Mouse (Mus musculus): ENCODE results near the gene Dclre1c. TPM values are rescaled to one million over a fixed set of nuclear protein-coding genes. Genes with fewer than 3 reads are reported as not detected.

Gene Dclre1c
- total and polyA plus RNA-seq, 3 experiments, result 6.0 to 9.6 (median 7.0) TPM

DNA sequence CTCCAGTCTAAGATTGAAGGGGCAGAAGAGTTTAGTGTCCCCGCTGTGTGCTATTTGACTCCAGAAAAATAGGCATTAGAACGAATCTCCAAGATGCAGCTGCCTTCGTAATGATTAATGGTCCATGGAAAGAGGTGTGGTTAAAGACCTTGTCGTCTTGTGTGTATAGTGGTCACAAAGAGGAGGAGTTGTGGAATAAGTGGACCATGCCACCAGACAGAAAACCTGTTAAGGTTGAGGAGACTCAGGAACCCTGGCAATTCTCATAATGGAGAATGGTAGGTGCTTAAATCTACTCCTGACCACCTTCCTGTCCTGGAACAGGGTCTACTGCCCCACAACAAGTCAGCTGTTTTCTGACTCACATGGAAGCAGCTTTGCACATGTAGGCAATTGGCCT, 22.1 kb downstream of the Dclre1c start:
- dilution Hi-C loops (cut with MboI; ENCODE audit: extremely low pct_ligation_motif_present, extremely low pct_unique_long_range_greater_than_20kb, low sequenced_read_pairs), result no loop called here
- TF ChIP-seq USF2 (conservative IDR thresholded peaks at IDR 0.05; ENCODE audit: low read depth, low read length), result no peak
- TF ChIP-seq MYC (IDR thresholded peaks at IDR 0.05; ENCODE audit: low read depth, low read length), result no peak
- TF ChIP-seq TBP (conservative IDR thresholded peaks at IDR 0.05; ENCODE audit: low read depth, low read length), result no peak
- no peak for TF ChIP-seq EP300 (IDR thresholded peaks at IDR 0.05; ENCODE audit: low read length)
- no peak for TF ChIP-seq GABPA (IDR thresholded peaks at IDR 0.05; ENCODE audit: insufficient replicate concordance, low read depth, low read length)
- no peak for TF ChIP-seq IRF4 (IDR thresholded peaks at IDR 0.05; ENCODE audit: low read depth, low read length)
- TF ChIP-seq NELFE (IDR thresholded peaks at IDR 0.05; ENCODE audit: low read depth, low read length), result no peak
- no peak for TF ChIP-seq CHD1 (IDR thresholded peaks at IDR 0.05; ENCODE audit: low read depth, low read length)
- TF ChIP-seq KAT2A (IDR thresholded peaks at IDR 0.05; ENCODE audit: insufficient replicate concordance, low read length), result no peak
- Histone ChIP-seq H3K4me2 (ENCODE audit: insufficient read depth, low read depth, poor library complexity, severe bottlenecking) (no peak overlapping the region), H3K9me3 (replicated peaks; ENCODE audit: low read length) (no peaks in the 10 kb centered on the region), H3K36me3 (replicated peaks in 1 of 2; ENCODE audit: control insufficient read depth in 1 of 2, insufficient read depth in 1 of 2, low read length in 1 of 2) (peaks cover 50 to 92% of the 10 kb centered on the region in 2 experiments), H3K27me3 (replicated peaks) (no peaks in the 10 kb centered on the region), H3K4me3 (replicated peaks in 1 of 3; ENCODE audit: low read depth in 2 of 3, low read length in 2 of 3, poor library complexity in 1 of 3) (no peak overlapping the region), H3K27ac (ENCODE audit: insufficient read depth, low read depth) (no peak overlapping the region), H3K9ac (ENCODE audit: insufficient read depth, low read depth) (no peak overlapping the region), H3K4me1 (ENCODE audit: control insufficient read depth in 1 of 2, insufficient read depth in 2 of 2) (peaks cover 0 to 17% of the 10 kb centered on the region in 2 experiments; a peak in 2 of 4 replicates), H3K79me2 (replicated peaks; ENCODE audit: control insufficient read depth, extremely low read depth, insufficient read depth, poor library complexity, severe bottlenecking) (no peaks in the 10 kb centered on the region)
- DNase-seq (ENCODE audit: extremely low read depth), result no peak
- in situ Hi-C loops (cut with MboI; ENCODE audit: low pct_ligation_motif_present, low pct_unique_long_range_greater_than_20kb, low sequenced_read_pairs), result no loop called here

DNA sequence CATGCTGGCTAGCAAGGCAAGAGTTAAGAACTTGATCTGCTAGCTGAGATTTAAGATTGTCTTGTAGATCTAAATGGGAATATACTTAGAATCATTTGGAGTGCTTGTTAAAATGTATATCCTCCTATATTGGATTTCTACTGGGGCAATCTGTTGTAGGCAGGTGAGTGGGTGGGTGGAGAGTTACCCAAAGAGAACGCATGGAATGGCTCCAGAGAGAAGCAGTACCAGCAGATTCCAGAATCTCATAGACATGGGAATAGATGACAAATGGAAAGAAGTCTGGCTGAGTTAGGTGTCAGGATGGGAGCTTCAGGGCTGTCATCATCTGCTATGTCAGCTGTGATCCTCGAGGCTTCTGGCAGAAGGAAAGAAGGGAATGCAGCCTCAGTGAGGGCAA, 25.5 kb downstream of the Dclre1c start:
- no peak overlapping the region for H3K4me3 ChIP-seq (replicated peaks in 1 of 3; ENCODE audit: low read depth in 2 of 3, low read length in 2 of 3, poor library complexity in 1 of 3)
- no peaks in the 10 kb centered on the region for H3K9me3 ChIP-seq (replicated peaks; ENCODE audit: low read length)
- H3K27ac ChIP-seq (ENCODE audit: insufficient read depth, low read depth), result no peak overlapping the region
- dilution Hi-C loops (cut with MboI; ENCODE audit: extremely low pct_ligation_motif_present, extremely low pct_unique_long_range_greater_than_20kb, low sequenced_read_pairs), result no loop called here
- H3K4me1 ChIP-seq (ENCODE audit: control insufficient read depth in 1 of 2, insufficient read depth in 2 of 2), result peaks cover 0 to 17% of the 10 kb centered on the region in 2 experiments; a peak in 2 of 4 replicates
- H3K9ac ChIP-seq (ENCODE audit: insufficient read depth, low read depth), result no peak overlapping the region
- no peaks in the 10 kb centered on the region for H3K27me3 ChIP-seq (replicated peaks)
- in situ Hi-C loops (cut with MboI; ENCODE audit: low pct_ligation_motif_present, low pct_unique_long_range_greater_than_20kb, low sequenced_read_pairs), result no loop called here
- H3K4me2 ChIP-seq (ENCODE audit: insufficient read depth, low read depth, poor library complexity, severe bottlenecking), result no peak overlapping the region
- H3K79me2 ChIP-seq (replicated peaks; ENCODE audit: control insufficient read depth, extremely low read depth, insufficient read depth, poor library complexity, severe bottlenecking), result no peaks in the 10 kb centered on the region
- DNase-seq (ENCODE audit: extremely low read depth), result no peak
- TF ChIP-seq BHLHE40 (IDR thresholded peaks at IDR 0.05; ENCODE audit: low read depth, low read length) (no peak), E2F4 (IDR thresholded peaks at IDR 0.05; ENCODE audit: insufficient replicate concordance, low read depth, low read length) (no peak), PAX5 (IDR thresholded peaks at IDR 0.05; ENCODE audit: low read length) (no peak), ZC3H11A (IDR thresholded peaks at IDR 0.05; ENCODE audit: low read depth, low read length) (no peak), JUND (conservative IDR thresholded peaks at IDR 0.05; ENCODE audit: low read depth, low read length) (no peak), MEF2A (IDR thresholded peaks at IDR 0.05; ENCODE audit: borderline replicate concordance, low read depth, low read length) (no peak), UBTF (IDR thresholded peaks at IDR 0.05; ENCODE audit: low read depth, low read length) (no peak), CHD1 (IDR thresholded peaks at IDR 0.05; ENCODE audit: low read depth, low read length) (no peak), GABPA (IDR thresholded peaks at IDR 0.05; ENCODE audit: insufficient replicate concordance, low read depth, low read length) (no peak), USF1 (IDR thresholded peaks at IDR 0.05; ENCODE audit: low read depth, low read length) (no peak), SMC3 (IDR thresholded peaks at IDR 0.05; ENCODE audit: low read depth, low read length) (no peak), MAX (IDR thresholded peaks at IDR 0.05; ENCODE audit: low read length) (no peak), USF2 (conservative IDR thresholded peaks at IDR 0.05; ENCODE audit: low read depth, low read length) (no peak), TCF12 (IDR thresholded peaks at IDR 0.05; ENCODE audit: low read depth, low read length) (no peak), ETS1 (conservative IDR thresholded peaks at IDR 0.05; ENCODE audit: low read depth, low read length) (no peak), JUN (IDR thresholded peaks at IDR 0.05; ENCODE audit: insufficient read depth, low read depth, low read length) (no peak), ZKSCAN1 (IDR thresholded peaks at IDR 0.05; ENCODE audit: borderline replicate concordance, low read depth, low read length) (no peak), MYC (IDR thresholded peaks at IDR 0.05; ENCODE audit: low read depth, low read length) (no peak), IRF4 (IDR thresholded peaks at IDR 0.05; ENCODE audit: low read depth, low read length) (no peak), ELF1 (IDR thresholded peaks at IDR 0.05; ENCODE audit: low read depth, low read length) (no peak)
- peaks cover 50 to 90% of the 10 kb centered on the region in 2 experiments for H3K36me3 ChIP-seq (replicated peaks in 1 of 2; ENCODE audit: control insufficient read depth in 1 of 2, insufficient read depth in 1 of 2, low read length in 1 of 2)

Measured in CH12.LX (cell line).